Mouse (Mus musculus) embryonic facial prominence, embryonic 10.5 days (tissue): ENCODE results near the gene Rap1b. TPM values are rescaled to one million over a fixed set of nuclear protein-coding genes. Genes with fewer than 3 reads are reported as not detected.

ENCODE experiments used
- DNase-seq: peaks from one replicate; pipeline ENCODE4 v3.0.0-alpha.2; 2017; ENCODE audit warnings: low spot score
- H3K27ac ChIP-seq: fragments of 300-500 bp; sonication (generic); replicated peaks from 2 replicates; pipeline ENCODE4 v1.5.1; 2016; ENCODE audit warnings: mild to moderate bottlenecking
- H3K27me3 ChIP-seq: fragments of 300-500 bp; sonication (generic); replicated peaks from 2 replicates; pipeline ENCODE4 v1.6.1; 2016; ENCODE audit warnings: low read depth, mild to moderate bottlenecking; ENCODE audit not compliant: poor library complexity, severe bottlenecking
- H3K36me3 ChIP-seq: fragments of 300-500 bp; sonication (generic); replicated peaks from 2 replicates; pipeline ENCODE4 v1.6.1; 2016; ENCODE audit warnings: mild to moderate bottlenecking, moderate library complexity
- H3K4me1 ChIP-seq: fragments of 300-500 bp; sonication (generic); 2 replicates; pipeline ENCODE4 v1.6.1; 2016
- H3K4me3 ChIP-seq: fragments of 300-500 bp; sonication (generic); 2 replicates; pipeline ENCODE4 v1.5.1; 2016; ENCODE audit warnings: mild to moderate bottlenecking, moderate library complexity
- H3K9me3 ChIP-seq: fragments of 300-500 bp; sonication (generic); 2 replicates; pipeline ENCODE4 v1.6.1; 2016; ENCODE audit warnings: mild to moderate bottlenecking
- WGBS: fragments of 180-500 bp; shearing (Covaris S2); methylation state at CpG from one replicate; pipeline ENCODE4 v1.1.7; 2016; 5-methylcytosine and 5-hydroxymethylcytosine counted together
- polyA plus RNA-seq: library from polyadenylated mRNA; unstranded; fragments of >200 nt; fragmentation: Nextera tagmentation; extraction: Ambion mirVana; gene quantifications from 2 replicates; pipeline ENCODE4 v1.2.1, GENCODE M21; 2016

Rap1b gene
- polyA plus RNA-seq, 1 experiment from 2014 or later = 135 TPM

DNA sequence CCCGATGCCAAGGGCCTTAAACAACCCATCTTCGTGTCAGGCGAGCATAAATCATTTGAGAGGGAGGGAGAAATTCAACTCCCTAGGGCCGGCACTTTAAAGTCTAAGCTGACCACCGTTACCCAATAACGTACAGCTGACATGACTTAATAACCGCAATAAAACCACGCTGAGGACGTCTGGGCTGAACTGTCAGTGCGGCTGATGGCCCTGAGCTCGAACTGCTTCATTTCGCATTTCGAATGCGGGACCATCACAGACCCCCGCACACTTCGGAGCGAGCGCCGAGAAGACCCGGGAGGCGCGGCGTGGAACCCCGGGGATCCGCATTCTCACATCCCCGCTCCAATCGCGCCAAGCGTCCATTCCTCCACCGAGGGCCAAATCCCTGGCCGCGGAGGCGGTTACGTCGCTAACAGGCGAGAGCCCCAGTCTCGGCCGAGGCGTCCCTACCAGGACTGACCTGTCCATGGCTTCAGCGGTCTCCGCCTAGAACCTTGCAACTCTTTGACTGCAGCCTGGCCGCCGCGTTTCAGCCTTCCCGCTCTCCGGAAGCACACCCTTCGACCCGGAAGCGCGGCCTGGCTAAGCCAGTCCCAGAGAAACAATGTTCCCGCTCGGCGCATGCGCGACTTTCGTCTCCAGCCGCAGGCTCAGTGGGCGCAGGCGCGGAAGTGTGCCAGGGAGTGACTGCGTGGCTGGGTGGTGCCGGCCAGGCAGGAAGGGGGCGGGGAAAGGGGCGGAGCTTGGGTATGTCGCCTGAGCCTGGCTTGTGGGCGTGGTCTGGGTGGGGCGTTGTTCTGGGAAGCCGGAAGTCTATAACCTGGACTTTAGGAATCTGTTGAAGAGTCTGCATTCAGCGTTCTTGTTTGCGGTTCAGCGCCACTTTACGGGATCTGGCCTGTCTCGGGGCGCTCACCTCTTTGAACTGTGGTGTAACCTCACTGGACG lies 53.4 kb downstream of the Rap1b start, which contains the start of gene Nup107:
Nup107 (minus strand) TSS at position 565 of the 951 bp plus-strand sequence.
- H3K27ac ChIP-seq = peak within 1 kb of the TSS; percentile 92
- H3K27me3 ChIP-seq = no peaks in the 10 kb centered on the region
- H3K9me3 ChIP-seq = 0 out of 2 replicates have a peak, but pooled peaks cover 3% of the 10 kb centered on the region
- H3K4me3 ChIP-seq = peak within 1 kb of the TSS; percentile 93
- H3K36me3 ChIP-seq = peaks cover 29% of the 10 kb centered on the region
- WGBS = under 1% methylated on average over 75 of the region's 75 CpGs
- peak; percentile 100 for DNase-seq
- H3K4me1 ChIP-seq = peaks cover 19% of the 10 kb centered on the region

DNA sequence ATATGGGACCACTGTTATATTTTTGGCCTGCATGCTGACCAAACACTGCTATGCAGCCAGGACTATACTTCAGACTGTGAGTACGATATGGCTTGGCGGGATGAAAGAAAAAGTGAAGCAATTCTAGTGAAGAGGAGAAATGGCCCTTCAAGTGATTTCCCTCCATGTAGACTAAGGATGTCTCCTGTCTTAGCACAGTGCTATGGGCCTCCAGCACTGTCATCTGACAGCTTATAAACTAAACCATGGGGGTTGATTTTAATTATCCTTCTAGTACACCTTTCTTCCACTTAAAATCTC lies 54.7 kb downstream of the Rap1b start:
- Histone ChIP-seq H3K4me3 (peak overlapping the region; percentile 93), H3K9me3 (no peaks in the 10 kb centered on the region), H3K4me1 (peaks cover 19% of the 10 kb centered on the region), H3K36me3 (peaks cover 42% of the 10 kb centered on the region), H3K27me3 (no peaks in the 10 kb centered on the region), H3K27ac (no peak overlapping the region)
- WGBS = 93% methylated on average over 2 of the region's 2 CpGs
- DNase-seq = no peak

DNA sequence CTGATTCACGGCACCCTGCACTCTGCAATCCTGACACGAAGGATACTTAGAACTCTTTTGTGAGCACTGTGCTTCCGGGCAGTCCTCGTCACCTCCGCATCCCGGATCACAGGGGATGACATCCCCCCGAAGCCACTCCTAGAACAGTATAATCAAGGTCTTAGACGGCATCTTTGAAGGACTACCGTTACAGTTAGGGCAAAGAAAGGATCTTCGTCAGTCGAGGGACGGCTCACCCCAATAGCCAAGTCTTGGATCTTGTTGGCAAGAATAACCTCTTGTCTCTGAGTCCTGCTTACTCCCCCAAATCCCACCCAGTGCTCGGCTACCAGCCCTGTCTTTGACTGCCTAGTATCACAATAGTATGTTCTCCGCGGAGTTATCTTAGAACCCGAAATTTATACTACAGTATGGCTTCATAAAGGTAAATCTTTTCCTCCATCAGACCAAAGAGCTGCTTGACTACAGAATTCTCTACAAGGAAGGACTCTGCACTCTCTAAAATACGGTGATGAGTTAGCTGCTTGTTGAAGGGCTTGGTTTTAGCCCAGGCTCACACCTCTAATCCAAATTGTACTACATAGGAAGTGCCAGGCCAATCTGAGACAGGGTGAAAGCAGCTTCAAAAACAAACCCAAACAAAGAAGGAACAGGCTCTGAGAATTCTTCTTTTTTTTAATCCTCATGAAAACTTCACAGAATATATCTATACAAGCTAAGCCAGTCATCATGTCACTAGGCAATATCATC lies 55.2 kb downstream of the Rap1b start:
- Histone ChIP-seq H3K27ac (no peak overlapping the region), H3K4me3 (peak overlapping the region; percentile 93), H3K4me1 (peaks cover 19% of the 10 kb centered on the region), H3K36me3 (peaks cover 47% of the 10 kb centered on the region), H3K9me3 (no peaks in the 10 kb centered on the region), H3K27me3 (no peaks in the 10 kb centered on the region)
- 94% methylated on average over 17 of the region's 17 CpGs for WGBS
- no peak for DNase-seq

DNA sequence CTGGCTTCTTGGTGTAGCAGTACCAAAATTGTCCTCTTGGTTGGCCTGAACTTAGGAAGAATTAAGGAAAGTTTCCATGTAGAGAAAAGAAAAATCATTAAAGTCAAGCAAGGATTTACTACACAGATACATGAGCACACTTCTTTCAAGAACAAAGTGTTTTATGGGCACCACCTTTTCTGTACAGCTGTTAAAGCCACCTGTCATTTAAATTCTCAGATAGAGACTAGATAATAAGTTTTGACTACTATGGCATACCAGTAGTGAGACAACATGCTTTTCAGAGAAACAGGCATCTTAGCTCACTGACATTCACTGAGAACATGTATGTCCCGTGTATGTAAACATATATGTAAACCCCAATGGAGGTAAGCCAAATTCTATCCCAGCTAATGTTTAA lies 55.8 kb downstream of the Rap1b start:
- peaks cover 19% of the 10 kb centered on the region for H3K4me1 ChIP-seq
- WGBS = 96% methylated on average over 1 of the region's 1 CpGs

DNA sequence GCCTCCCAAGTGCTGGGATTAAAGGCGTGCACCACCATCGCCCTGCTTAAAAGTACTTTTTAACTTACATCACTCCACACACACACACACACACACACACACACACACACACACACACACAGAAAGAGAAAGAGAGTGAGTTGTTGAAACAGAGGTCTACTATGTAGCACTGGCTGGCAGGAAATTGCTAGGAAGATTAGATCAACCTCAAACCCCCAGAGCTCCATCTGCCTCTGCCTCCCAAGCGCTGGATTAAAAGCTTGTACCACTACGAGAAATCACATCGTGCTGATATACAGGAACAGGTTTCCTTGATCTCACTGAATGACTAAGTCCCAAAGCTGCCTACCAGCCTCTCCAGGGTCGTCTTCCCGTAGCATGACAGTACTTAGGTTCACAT lies 61.2 kb downstream of the Rap1b start:
- H3K27ac ChIP-seq = no peak overlapping the region
- H3K4me1 ChIP-seq = no peaks in the 10 kb centered on the region
- DNase-seq = no peak
- no peak overlapping the region for H3K4me3 ChIP-seq
- no peaks in the 10 kb centered on the region for H3K27me3 ChIP-seq
- peaks cover 97% of the 10 kb centered on the region for H3K36me3 ChIP-seq
- H3K9me3 ChIP-seq = no peaks in the 10 kb centered on the region
- WGBS = 96% methylated on average over 7 of the region's 7 CpGs

More for the DNA sequence above, 55.8 kb downstream of the Rap1b start:
- peaks cover 53% of the 10 kb centered on the region for H3K36me3 ChIP-seq
- H3K27ac ChIP-seq = no peak overlapping the region
- no peak overlapping the region for H3K4me3 ChIP-seq
- H3K9me3 ChIP-seq = no peaks in the 10 kb centered on the region
- H3K27me3 ChIP-seq = no peaks in the 10 kb centered on the region
- no peak for DNase-seq

DNA sequence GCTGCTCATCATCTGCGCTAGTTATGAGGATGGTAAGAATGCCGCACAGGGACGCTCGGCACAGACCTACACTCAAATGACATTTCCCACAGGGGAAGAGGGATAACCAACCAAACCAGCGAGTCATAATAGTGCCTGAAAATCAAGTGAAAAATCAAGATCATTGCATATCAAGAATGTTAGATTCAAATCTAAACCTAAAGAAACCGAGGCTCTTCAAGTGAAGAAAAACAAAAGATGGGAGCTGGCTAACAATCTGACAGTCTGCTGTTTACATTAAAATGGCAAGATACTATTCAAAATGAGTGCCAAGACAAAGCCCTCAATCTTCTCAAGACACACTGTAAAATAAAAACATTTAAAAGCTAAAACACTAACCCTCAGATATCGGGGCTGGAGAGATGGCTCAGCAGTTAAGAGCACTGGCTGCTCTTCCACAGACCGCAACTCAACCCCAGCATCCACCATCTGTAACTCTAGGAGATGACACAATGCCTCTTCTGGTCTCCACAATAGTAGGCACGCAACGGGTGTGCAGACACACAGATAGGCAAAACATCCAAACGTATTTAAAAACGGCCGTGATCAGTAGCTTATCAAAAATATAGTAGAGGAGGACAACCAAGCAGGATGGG lies 61.9 kb downstream of the Rap1b start:
- no peak for DNase-seq
- H3K27ac ChIP-seq = no peak overlapping the region
- no peaks in the 10 kb centered on the region for H3K4me1 ChIP-seq
- 95% methylated on average over 13 of the region's 13 CpGs for WGBS
- H3K9me3 ChIP-seq = no peaks in the 10 kb centered on the region
- no peaks in the 10 kb centered on the region for H3K27me3 ChIP-seq
- peaks cover 97% of the 10 kb centered on the region for H3K36me3 ChIP-seq
- no peak overlapping the region for H3K4me3 ChIP-seq

DNA sequence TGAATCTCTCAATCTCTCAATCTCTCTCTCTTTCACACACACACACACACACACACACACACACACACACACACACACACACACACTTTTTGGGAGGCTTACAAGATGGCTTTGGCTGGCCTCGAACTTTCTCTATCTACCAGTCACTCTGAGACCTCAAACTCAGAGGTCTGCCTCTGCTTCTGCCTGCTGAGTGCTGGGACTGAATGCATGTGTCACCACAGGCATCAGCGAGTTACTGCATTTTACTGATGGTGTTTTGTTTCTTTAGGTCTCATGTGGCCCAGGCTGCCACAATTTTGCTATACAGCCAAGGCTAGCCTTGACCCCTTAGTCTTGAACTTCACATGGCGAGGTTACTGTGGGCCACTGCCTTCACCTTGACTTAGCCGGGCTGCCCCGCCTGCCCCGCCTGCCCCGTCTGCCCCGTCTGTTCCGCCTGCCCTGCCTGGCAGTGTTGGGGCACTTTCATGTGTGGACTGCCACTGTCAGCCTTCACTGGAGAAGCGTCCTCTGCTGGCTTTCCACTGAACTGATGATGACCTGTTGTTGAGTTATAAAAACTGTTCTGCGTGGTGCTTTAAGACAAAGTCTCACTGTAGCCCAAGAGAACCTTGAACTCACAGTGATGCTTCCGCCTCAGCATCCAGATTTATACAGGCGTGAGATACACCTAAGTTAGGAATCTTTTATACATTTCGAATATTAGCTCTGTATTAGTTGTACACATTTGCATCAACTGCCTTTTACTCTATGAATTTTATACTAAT lies 63.2 kb downstream of the Rap1b start:
- WGBS = 95% methylated on average over 14 of the region's 14 CpGs
- no peak overlapping the region for H3K27ac ChIP-seq
- no peak for DNase-seq
- no peaks in the 10 kb centered on the region for H3K9me3 ChIP-seq
- H3K4me1 ChIP-seq = no peaks in the 10 kb centered on the region
- H3K36me3 ChIP-seq = peaks cover 100% of the 10 kb centered on the region
- H3K4me3 ChIP-seq = no peak overlapping the region
- H3K27me3 ChIP-seq = no peaks in the 10 kb centered on the region

DNA sequence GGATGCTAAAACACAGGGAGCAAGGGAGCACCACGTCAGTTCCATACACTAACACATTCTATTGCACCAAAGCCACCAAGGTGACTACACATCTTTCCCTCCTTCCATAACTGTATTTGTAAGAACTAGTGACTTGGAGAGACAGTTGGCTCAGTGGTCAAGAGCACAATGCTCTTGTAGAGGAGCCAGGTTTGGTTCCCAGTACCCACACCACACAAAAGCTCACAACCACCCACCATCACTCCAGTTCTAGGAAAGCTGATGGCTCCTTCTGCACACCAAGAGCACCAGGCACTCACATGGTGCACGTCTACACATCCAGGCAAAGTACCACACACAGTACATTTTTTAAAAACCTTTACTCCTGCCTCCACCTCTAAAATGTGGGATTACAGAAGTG lies 63.8 kb downstream of the Rap1b start:
- Histone ChIP-seq H3K4me1 (no peaks in the 10 kb centered on the region), H3K4me3 (no peak overlapping the region), H3K27ac (no peak overlapping the region), H3K36me3 (peaks cover 100% of the 10 kb centered on the region), H3K9me3 (no peaks in the 10 kb centered on the region), H3K27me3 (no peaks in the 10 kb centered on the region)
- 90% methylated on average over 2 of the region's 2 CpGs for WGBS
- DNase-seq = no peak

DNA sequence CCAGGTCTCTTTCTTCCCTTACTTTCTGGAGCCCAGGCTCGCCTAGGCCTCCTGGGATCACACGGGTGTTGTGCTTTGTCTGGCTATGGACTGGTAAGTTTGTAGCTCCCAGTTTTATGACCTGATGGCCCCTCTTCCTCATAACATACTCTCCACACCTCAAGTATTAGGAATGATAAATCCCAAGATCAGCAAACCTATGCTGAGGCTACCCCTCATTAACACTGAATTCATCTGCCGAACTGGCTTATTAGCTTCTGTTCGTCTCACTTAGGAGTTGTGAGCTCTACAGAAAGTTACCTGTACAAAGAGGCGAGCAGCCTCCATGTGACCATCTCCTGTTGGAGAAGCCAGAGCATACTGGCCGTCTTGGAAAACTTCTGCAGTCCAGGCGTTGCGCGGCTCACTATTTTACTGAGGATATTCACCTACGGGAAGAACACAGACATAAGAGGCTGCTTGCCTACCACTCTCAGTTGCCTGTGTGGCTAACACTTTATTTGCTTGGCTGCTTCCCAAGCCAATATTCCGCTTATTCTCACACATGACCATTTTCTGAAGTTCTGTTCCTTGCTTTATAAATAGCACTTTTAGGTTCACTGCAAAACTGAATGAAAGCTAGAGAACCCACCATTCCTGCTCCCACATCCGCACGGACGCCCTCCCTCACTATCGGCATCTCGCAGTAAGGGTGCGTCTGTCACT lies 64.7 kb downstream of the Rap1b start:
- no peak for DNase-seq
- no peaks in the 10 kb centered on the region for H3K4me1 ChIP-seq
- 96% methylated on average over 17 of the region's 17 CpGs for WGBS
- H3K9me3 ChIP-seq = no peaks in the 10 kb centered on the region
- no peak overlapping the region for H3K4me3 ChIP-seq
- H3K36me3 ChIP-seq = peaks cover 100% of the 10 kb centered on the region
- no peaks in the 10 kb centered on the region for H3K27me3 ChIP-seq
- H3K27ac ChIP-seq = no peak overlapping the region

DNA sequence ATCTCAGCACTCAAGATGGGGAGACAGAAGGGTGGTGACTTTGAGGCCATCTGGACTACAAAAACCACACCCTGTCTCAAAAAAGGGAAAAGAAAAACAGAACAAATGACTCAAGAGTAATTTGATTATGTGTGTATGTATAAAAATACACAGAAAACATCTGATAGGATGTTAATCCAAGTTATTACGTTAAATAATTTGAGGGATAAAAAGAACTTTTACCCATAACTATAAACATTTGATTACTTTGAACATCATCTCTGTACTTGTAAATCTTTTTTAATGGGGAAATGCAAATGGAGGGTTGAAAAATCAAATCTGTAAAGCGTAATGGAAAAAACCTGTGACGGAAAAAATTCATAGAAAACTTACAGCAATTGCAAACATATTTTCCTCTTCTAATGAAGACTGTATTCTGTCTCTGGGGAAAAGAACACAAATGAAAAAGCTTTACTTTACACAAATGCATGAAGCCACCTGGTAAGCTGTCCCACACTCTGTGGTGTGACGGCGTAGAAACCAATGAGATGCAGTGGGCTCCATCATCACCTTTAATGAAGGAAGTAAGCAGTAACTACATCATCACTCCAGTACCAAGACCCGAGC lies 65.4 kb downstream of the Rap1b start:
- no peak overlapping the region for H3K4me3 ChIP-seq
- no peaks in the 10 kb centered on the region for H3K27me3 ChIP-seq
- peaks cover 100% of the 10 kb centered on the region for H3K36me3 ChIP-seq
- no peaks in the 10 kb centered on the region for H3K4me1 ChIP-seq
- DNase-seq = no peak
- 96% methylated on average over 6 of the region's 6 CpGs for WGBS
- no peaks in the 10 kb centered on the region for H3K9me3 ChIP-seq
- no peak overlapping the region for H3K27ac ChIP-seq

DNA sequence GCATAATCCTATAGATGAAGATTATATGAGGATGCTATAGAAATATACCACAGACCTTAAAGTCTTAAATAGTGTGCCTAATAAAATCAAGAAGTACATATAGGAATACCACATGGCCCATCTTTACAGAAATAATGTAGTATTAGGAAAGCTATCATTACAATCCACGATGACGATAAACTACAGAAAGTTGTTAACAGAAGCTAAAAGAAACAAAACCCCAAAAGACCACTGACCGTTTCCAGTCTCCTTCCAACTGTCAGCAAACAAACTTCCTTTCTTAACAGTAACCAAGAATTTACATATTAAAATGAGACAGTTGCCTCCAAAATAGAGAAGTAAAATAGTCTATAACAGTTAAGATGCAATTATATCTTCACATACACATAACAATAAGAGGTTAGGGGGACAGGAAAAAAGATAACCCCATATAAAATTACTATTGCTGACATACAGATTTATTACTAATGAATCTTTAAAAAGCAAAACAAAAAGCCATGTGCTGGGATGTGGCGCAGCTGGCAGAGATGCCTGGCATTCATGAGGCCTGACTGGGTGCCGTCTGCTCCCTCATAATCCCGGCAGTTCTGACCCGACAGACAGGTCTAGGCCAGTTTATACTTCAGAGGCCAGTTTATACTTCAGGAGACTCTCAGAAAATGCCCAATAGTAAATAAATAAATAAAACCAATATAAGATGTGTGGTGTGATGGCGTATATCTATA lies 66.1 kb downstream of the Rap1b start:
- H3K36me3 ChIP-seq = peaks cover 100% of the 10 kb centered on the region

More for the DNA sequence above, 66.1 kb downstream of the Rap1b start:
- Histone ChIP-seq H3K4me3 (no peak overlapping the region), H3K27ac (no peak overlapping the region), H3K27me3 (no peaks in the 10 kb centered on the region), H3K9me3 (no peaks in the 10 kb centered on the region), H3K4me1 (no peaks in the 10 kb centered on the region)
- no peak for DNase-seq
- 95% methylated on average over 8 of the region's 8 CpGs for WGBS
